Mouse (Mus musculus) C2C12 (cell line): ENCODE results near the gene Axin1.

Source experiments
- CEBPB ChIP-seq: IDR thresholded peaks from one replicate; pipeline ENCODE4 v1.6.1; 2011; ENCODE audit warnings: low read depth, mild to moderate bottlenecking, control low read depth, moderate library complexity
- CTCF ChIP-seq: IDR thresholded peaks from one replicate; pipeline ENCODE4 v1.5.1; 2011; ENCODE audit not compliant: control insufficient read depth, insufficient read depth, insufficient read length
- MYOD1 ChIP-seq: IDR thresholded peaks from one replicate; pipeline ENCODE4 v1.6.1; 2011; ENCODE audit warnings: low read depth; ENCODE audit not compliant: control insufficient read depth, insufficient read length
- MYOG ChIP-seq: IDR thresholded peaks from one replicate; pipeline ENCODE4 v1.6.1; 2011; ENCODE audit not compliant: control insufficient read depth, insufficient read length; ENCODE audit errors: extremely low read depth

DNA sequence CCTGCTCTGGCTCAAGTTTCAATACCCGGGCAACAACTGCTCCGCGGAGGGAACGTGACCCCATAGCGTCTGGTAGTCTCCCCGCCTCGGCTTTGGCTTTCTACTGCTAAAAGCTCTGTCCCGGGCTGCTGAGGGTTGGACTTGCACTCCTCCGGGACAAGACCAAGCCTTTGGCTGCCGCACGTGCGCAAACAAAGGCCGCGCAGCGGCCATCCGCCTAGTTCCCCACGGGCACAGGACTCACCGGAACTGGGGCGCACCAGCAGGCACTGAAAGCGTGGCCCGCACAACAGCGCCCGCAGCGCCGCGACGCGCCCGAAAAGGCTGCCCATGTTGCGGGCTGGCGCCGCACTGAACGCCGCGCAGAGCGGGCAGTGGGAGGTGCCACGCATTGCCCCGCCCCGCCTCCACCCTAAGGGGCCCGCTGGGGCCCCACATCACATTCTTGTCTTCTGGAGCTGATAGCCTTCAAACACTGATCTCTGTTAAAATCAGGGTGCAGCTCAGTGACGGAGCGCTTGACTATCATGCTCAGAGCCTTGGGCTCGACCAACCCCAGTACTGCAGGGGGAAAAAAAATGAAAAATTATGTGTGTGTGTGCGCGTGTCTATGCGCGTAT is 43.3 kb upstream of the Axin1 start, which contains the start of gene Nme4:
- TF ChIP-seq CTCF (no peak), CEBPB (no peak), MYOD1 (no peak), MYOG (no peak)
